ENCODE assay signal across 21 mouse cellular contexts in genomic region chr2:84770501-84770900, GRCm38 (mm10). TPM values are rescaled to one million over a fixed set of nuclear protein-coding genes. Genes with fewer than 3 reads are reported as not detected.
A peak's percentile ranks its signal among the peaks of the same experiment; 100 is the strongest.
DNase-seq lines count a peak whose midpoint lies in the region; TF ChIP-seq lines count a peak whose summit lies in the region.
"Had no signal": no experiment of that assay in that cellular context is flagged by ENCODE, and none has a peak within 500 bp of the region (broad histone marks: within the 10 kb centered on the region; RNA-seq: fewer than 3 reads in every experiment).

No protein-coding gene starts in this region.

- no peaks in the 10 kb centered on the region for H3K36me3 ChIP-seq in heart, embryonic 10.5 days
- H3K36me3 ChIP-seq: hindbrain, embryonic 15.5 days; intestine, embryonic 15.5 days had no signal

- no peak overlapping the region for H3K27ac ChIP-seq in heart, embryonic 10.5 days
- H3K27ac ChIP-seq: forebrain, embryonic 13.5 days; hindbrain, embryonic 15.5 days; intestine, embryonic 15.5 days; midbrain, embryonic 10.5 days; neural tube, embryonic 13.5 days had no signal

- intact Hi-C loops in gastrocnemius, postnatal 14 days (cut with DNase I; ENCODE audit: low total_unique reads), result no loop called here
- intact Hi-C loops in heart, postnatal 36 days (cut with DNase I), result no loop called here

- 68% methylated on average over 6 of the region's 6 CpGs for WGBS in heart, embryonic 10.5 days
- WGBS in lung, adult 2 months, result 58% methylated on average over 6 of the region's 6 CpGs

- TF ChIP-seq CTCF in lung, adult 2 months (IDR thresholded peaks at IDR 0.05; ENCODE audit: insufficient read depth, low read length), result no peak

- peaks cover 15% of the 10 kb centered on the region for H3K4me1 ChIP-seq in heart, embryonic 10.5 days
- H3K4me1 ChIP-seq in lung, adult 2 months (ENCODE audit: control insufficient read depth, insufficient read depth, low read length), result no peaks in the 10 kb centered on the region

- DNase-seq in heart, adult 11 months, result peak; percentile 98
- DNase-seq in heart, embryonic 10.5 days (ENCODE audit: low spot score), result no peak
- no peak for DNase-seq in lung, adult 2 months
- no peak for DNase-seq in lung, postnatal 10 days
- peak; percentile 53 for DNase-seq in gastrocnemius, postnatal 14 days
- DNase-seq in heart, postnatal 36 days, result peak; percentile 51 to 56
- no peak for DNase-seq in cerebellum, postnatal 10 days
- DNase-seq: cerebellum, adult 18-20 months; cerebellum, postnatal 36 days; kidney, adult 8-10 months; kidney, postnatal 10 days; retina, postnatal 1 day; right cerebral cortex, postnatal 25 days had no signal

- H3K27me3 ChIP-seq in heart, embryonic 10.5 days (ENCODE audit: insufficient read depth, poor library complexity, severe bottlenecking), result peaks cover 4% of the 10 kb centered on the region; the same call in 1 of the 2 replicates
- H3K27me3 ChIP-seq: forebrain, embryonic 13.5 days; hindbrain, embryonic 15.5 days; intestine, embryonic 15.5 days; neural tube, embryonic 13.5 days had no signal

- H3K4me3 ChIP-seq in heart, embryonic 10.5 days, result no peak overlapping the region
- no peak overlapping the region for H3K4me3 ChIP-seq in lung, adult 2 months (replicated peaks; ENCODE audit: extremely low read depth, low read depth, low read length)
- H3K4me3 ChIP-seq: forebrain, embryonic 13.5 days; hindbrain, embryonic 15.5 days; intestine, embryonic 15.5 days; midbrain, embryonic 10.5 days; myocyte; neural tube, embryonic 13.5 days had no signal

- H3K9me3 ChIP-seq in heart, embryonic 10.5 days, result no peaks in the 10 kb centered on the region
- H3K9me3 ChIP-seq: forebrain, embryonic 13.5 days; hindbrain, embryonic 15.5 days; intestine, embryonic 15.5 days; midbrain, embryonic 10.5 days; neural tube, embryonic 13.5 days had no signal

- peak; percentile 40; the same call in 1 of the 2 replicates for TF ChIP-seq POLR2A in lung, adult 2 months (IDR thresholded peaks at IDR 0.05; ENCODE audit: borderline replicate concordance, extremely low read depth, low read depth, low read length)

RNA-seq across cellular contexts. Expression of gene Serping1, which starts 4.7 kb away (rescaled TPM):
- polyA plus RNA-seq in heart, embryonic 10.5 days (2016; fragmentation: Nextera tagmentation; extraction: Ambion mirVana), result 22.0 and 28.5 TPM in 2 replicates
- polyA plus RNA-seq in lung, adult 2 months (2012; rRNA removed), result 822 and 853 TPM in 2 replicates
- total RNA-seq in gastrocnemius, postnatal 14 days (2021), result 10 to 100 TPM; 55.0 to 72.1 TPM
- total RNA-seq in heart, postnatal 36 days (2021), result 10 to 100 TPM; 81.1 to 84.3 TPM
- total RNA-seq: hematopoietic stem cell, adult 5-6 weeks had no signal

RNA-seq across cellular contexts. Expression of gene Gm19426, which starts 27.0 kb away (rescaled TPM):
- 6.9 and 7.3 TPM in 2 replicates for polyA plus RNA-seq in heart, embryonic 10.5 days (2016; fragmentation: Nextera tagmentation; extraction: Ambion mirVana)
- polyA plus RNA-seq in lung, adult 2 months (2012; rRNA removed), result 1.8 and 4.1 TPM in 2 replicates
- total RNA-seq in gastrocnemius, postnatal 14 days (2021), result 1 to 10 TPM in 1 of 2 experiments, under 1 TPM in 1; 0.66 to 1.0 TPM
- 1 to 10 TPM; 1.1 to 1.4 TPM for total RNA-seq in heart, postnatal 36 days (2021)
- total RNA-seq: hematopoietic stem cell, adult 5-6 weeks had no signal

RNA-seq across cellular contexts. Expression of gene Ube2l6, which starts 28.1 kb away (rescaled TPM):
- 51.3 and 65.3 TPM in 2 replicates for polyA plus RNA-seq in heart, embryonic 10.5 days (2016; fragmentation: Nextera tagmentation; extraction: Ambion mirVana)
- polyA plus RNA-seq in lung, adult 2 months (2012; rRNA removed), result 45.0 and 47.0 TPM in 2 replicates
- total RNA-seq in gastrocnemius, postnatal 14 days (2021), result 1 to 10 TPM; 6.1 to 7.0 TPM
- total RNA-seq in heart, postnatal 36 days (2021), result 10 to 100 TPM; 36.0 to 38.6 TPM

RNA-seq across cellular contexts. Expression of gene Ypel4, which starts 36.6 kb away (rescaled TPM):
- polyA plus RNA-seq in heart, embryonic 10.5 days (2016; fragmentation: Nextera tagmentation; extraction: Ambion mirVana), result 6.4 and 6.8 TPM in 2 replicates
- polyA plus RNA-seq in lung, adult 2 months (2012; rRNA removed), result 1.6 and 2.0 TPM in 2 replicates
- total RNA-seq in gastrocnemius, postnatal 14 days (2021), result 1 to 10 TPM in 1 of 2 experiments, under 1 TPM in 1; 0.73 to 1.0 TPM
- total RNA-seq in heart, postnatal 36 days (2021), result 1 to 10 TPM; 1.2 TPM
- total RNA-seq: liver, adult 2 months had no signal

RNA-seq across cellular contexts. Expression of gene Clp1, which starts 43.4 kb away (rescaled TPM):
- polyA plus RNA-seq in heart, embryonic 10.5 days (2016; fragmentation: Nextera tagmentation; extraction: Ambion mirVana), result 30.0 and 42.1 TPM in 2 replicates
- 6.0 and 10.3 TPM in 2 replicates for polyA plus RNA-seq in lung, adult 2 months (2012; rRNA removed)
- 1 to 10 TPM; 4.1 to 4.9 TPM for total RNA-seq in gastrocnemius, postnatal 14 days (2021)
- 1 to 10 TPM; 6.1 to 6.2 TPM for total RNA-seq in heart, postnatal 36 days (2021)

Comparison
In these comparisons a context has a peak if more than half of its experiments do, and no peak if none do; other contexts are left out.
1. DNase-seq: peak in heart, adult 11 months (single experiment), gastrocnemius, postnatal 14 days (single experiment) and heart, postnatal 36 days (2 of 2); none in heart, embryonic 10.5 days (single experiment), lung, adult 2 months (single experiment), lung, postnatal 10 days (single experiment) and cerebellum, postnatal 10 days (0 of 2).
2. RNA of gene Ube2l6, which starts 28.1 kb away (total RNA-seq): 36.0 to 38.6 TPM in heart, postnatal 36 days; 6.1 to 7.0 TPM in gastrocnemius, postnatal 14 days; every median in the first group is over 4 times any median in the second.